Mouse (Mus musculus) cortical plate, adult 2 months (tissue): ENCODE measurements at regions not wholly inside any gene's neighbourhood (a gene's known extent, or its start where the extent isn't known, plus 50 kb on each side); places are given as distances from the start of the nearest gene placed in this dataset.

ENCODE experiments used
- CTCF ChIP-seq: fragments of 200-500 bp; IDR thresholded peaks from 2 replicates; pipeline ENCODE4 v1.5.1; 2011; ENCODE audit warnings: mild to moderate bottlenecking, control low read depth, low read length; ENCODE audit not compliant: insufficient read depth; ENCODE audit errors: extremely low read depth
- POLR2A ChIP-seq: fragments of 200-500 bp; IDR thresholded peaks from 2 replicates; pipeline ENCODE4 v1.6.1; 2011; ENCODE audit warnings: mild to moderate bottlenecking, low read length, control low read depth; ENCODE audit not compliant: insufficient read depth; ENCODE audit errors: extremely low read depth

- TF ChIP-seq POLR2A = no peak
- no peak for TF ChIP-seq CTCF
Observed at GRCm38 (mm10) chr4:12395344-12395743, 223.5 kb upstream of the Fam92a start.
